Mouse (Mus musculus): Measurements from ENCODE around the gene Myo10. TPM values are rescaled to one million over a fixed set of nuclear protein-coding genes. Genes with fewer than 3 reads are reported as not detected.

Gene Myo10
- total RNA-seq, 2 experiments from 2014 or later: 64.4 to 66.1 TPM

GRCm38 (mm10) chr15:25781053-25781452 lies 158.7 kb downstream of the Myo10 start:
- intact Hi-C loops (cut with DNase I): no loop called here
- no peak for DNase-seq (ENCODE audit: low spot score)

- no peak for DNase-seq (ENCODE audit: low spot score)
- intact Hi-C loops (cut with DNase I): no loop called here
These were observed 163.4 kb downstream of the Myo10 start for GRCm38 (mm10) chr15:25785456-25786390.

- no peak for DNase-seq (ENCODE audit: low spot score)
- intact Hi-C loops (cut with DNase I): no loop called here
These were observed 165.1 kb downstream of the Myo10 start for GRCm38 (mm10) chr15:25787406-25787805.

GRCm38 (mm10) chr15:25787965-25788364 lies 165.6 kb downstream of the Myo10 start:
- intact Hi-C loops (cut with DNase I): no loop called here
- no peak for DNase-seq (ENCODE audit: low spot score)

- intact Hi-C loops (cut with DNase I): no loop called here
- no peak for DNase-seq (ENCODE audit: low spot score)
These were observed 166.2 kb downstream of the Myo10 start for GRCm38 (mm10) chr15:25788565-25788964.

- intact Hi-C loops (cut with DNase I): no loop called here
- no peak for DNase-seq (ENCODE audit: low spot score)
These were observed 166.9 kb downstream of the Myo10 start for GRCm38 (mm10) chr15:25789241-25789640.

- DNase-seq (ENCODE audit: low spot score): no peak
- intact Hi-C loops (cut with DNase I): loop anchor here (5.0 kb wide), 2 partner anchors 60 to 365 kb away; no protein-coding TSS in a partner anchor
These were observed 169.5 kb downstream of the Myo10 start for GRCm38 (mm10) chr15:25791660-25792353.

GRCm38 (mm10) chr15:25794123-25794522 lies 171.8 kb downstream of the Myo10 start:
- intact Hi-C loops (cut with DNase I): loop anchor here (5.0 kb wide), 2 partner anchors 62 to 367 kb away; no protein-coding TSS in a partner anchor
- no peak for DNase-seq (ENCODE audit: low spot score)

- DNase-seq (ENCODE audit: low spot score): no peak
- intact Hi-C loops (cut with DNase I): no loop called here
These were observed 173.2 kb downstream of the Myo10 start for GRCm38 (mm10) chr15:25795496-25795895.

- no peak for DNase-seq (ENCODE audit: low spot score)
- intact Hi-C loops (cut with DNase I): no loop called here
These were observed 174.0 kb downstream of the Myo10 start for GRCm38 (mm10) chr15:25796353-25796752.

GRCm38 (mm10) chr15:25797179-25797578 lies 174.9 kb downstream of the Myo10 start:
- DNase-seq (ENCODE audit: low spot score): no peak
- intact Hi-C loops (cut with DNase I): no loop called here

GRCm38 (mm10) chr15:25797888-25798287 lies 175.6 kb downstream of the Myo10 start:
- intact Hi-C loops (cut with DNase I): no loop called here
- DNase-seq (ENCODE audit: low spot score): no peak

GRCm38 (mm10) chr15:25801726-25802125 lies 179.4 kb downstream of the Myo10 start:
- intact Hi-C loops (cut with DNase I): no loop called here
- no peak for DNase-seq (ENCODE audit: low spot score)

- no peak for DNase-seq (ENCODE audit: low spot score)
- intact Hi-C loops (cut with DNase I): no loop called here
These were observed 179.9 kb downstream of the Myo10 start for GRCm38 (mm10) chr15:25802194-25802593.

GRCm38 (mm10) chr15:25803111-25803510 lies 180.8 kb downstream of the Myo10 start:
- no peak for DNase-seq (ENCODE audit: low spot score)
- intact Hi-C loops (cut with DNase I): no loop called here

- intact Hi-C loops (cut with DNase I): loop anchor here (2.0 to 5.0 kb wide), 2 partner anchors 97 to 153 kb away; no protein-coding TSS in a partner anchor
- DNase-seq (ENCODE audit: low spot score): no peak
These were observed 183.2 kb downstream of the Myo10 start for GRCm38 (mm10) chr15:25805336-25806110.

GRCm38 (mm10) chr15:25806363-25806762 lies 184.0 kb downstream of the Myo10 start:
- intact Hi-C loops (cut with DNase I): loop anchor here (5.0 kb wide), 1 partner anchor 96 kb away; no protein-coding TSS in a partner anchor
- DNase-seq (ENCODE audit: low spot score): no peak

- DNase-seq (ENCODE audit: low spot score): no peak
- intact Hi-C loops (cut with DNase I): loop anchor here (5.0 kb wide), 1 partner anchor 95 kb away; no protein-coding TSS in a partner anchor
These were observed 184.6 kb downstream of the Myo10 start for GRCm38 (mm10) chr15:25806878-25807277.

GRCm38 (mm10) chr15:25808677-25809460 lies 186.5 kb downstream of the Myo10 start:
- intact Hi-C loops (cut with DNase I): loop anchor here (5.0 kb wide), 1 partner anchor 93 kb away; no protein-coding TSS in a partner anchor

More at GRCm38 (mm10) chr15:25808677-25809460, 186.5 kb downstream of the Myo10 start:
- DNase-seq (ENCODE audit: low spot score): no peak

All from heart, postnatal 25 days (tissue).